Mouse (Mus musculus) kidney, postnatal 36 days (tissue): ENCODE data around the gene Camk1d.
"Not testable (repeated sequence)": the region's sequence is repeated elsewhere in the genome, so short reads cannot be mapped to it uniquely, and the experiment has no call there.

Source experiments
- DNase-seq, 2 experiments: peaks; one replicate each; pipeline ENCODE4 v3.0.0; 2021 to 2022; ENCODE audit warnings: mixed read lengths in 2 of 2

Camk1d gene

GRCm38 (mm10) chr2:5392921-5393320 lies 321.4 kb downstream of the Camk1d start:
- DNase-seq = no peak

GRCm38 (mm10) chr2:5392470-5392869 lies 321.8 kb downstream of the Camk1d start:
- DNase-seq = no peak

GRCm38 (mm10) chr2:5388381-5388780 lies 325.9 kb downstream of the Camk1d start:
- no peak for DNase-seq

- peak; percentile 30 to 45 for DNase-seq
These were observed 332.3 kb downstream of the Camk1d start for GRCm38 (mm10) chr2:5381712-5382710.

GRCm38 (mm10) chr2:5380973-5381372 lies 333.3 kb downstream of the Camk1d start:
- no peak for DNase-seq

GRCm38 (mm10) chr2:5378922-5379321 lies 335.4 kb downstream of the Camk1d start:
- DNase-seq = not testable (repeated sequence)

GRCm38 (mm10) chr2:5378066-5378672 lies 336.1 kb downstream of the Camk1d start:
- DNase-seq = no peak

GRCm38 (mm10) chr2:5372886-5373429 lies 341.4 kb downstream of the Camk1d start:
- peak in 1 of 2 experiments; percentile 2 for DNase-seq

GRCm38 (mm10) chr2:5371316-5371715 lies 343.0 kb downstream of the Camk1d start:
- no peak for DNase-seq

- DNase-seq = no peak
These were observed 343.7 kb downstream of the Camk1d start for GRCm38 (mm10) chr2:5370591-5370990.

- DNase-seq = no peak
These were observed 350.5 kb downstream of the Camk1d start for GRCm38 (mm10) chr2:5363836-5364235.

GRCm38 (mm10) chr2:5358049-5358448 lies 356.3 kb downstream of the Camk1d start:
- no peak for DNase-seq

GRCm38 (mm10) chr2:5357056-5357455 lies 357.3 kb downstream of the Camk1d start:
- DNase-seq = no peak

GRCm38 (mm10) chr2:5352821-5353522 lies 361.3 kb downstream of the Camk1d start:
- DNase-seq = no peak

- no peak for DNase-seq
These were observed 369.0 kb downstream of the Camk1d start for GRCm38 (mm10) chr2:5345344-5345743.

- no peak for DNase-seq
These were observed 386.6 kb downstream of the Camk1d start for GRCm38 (mm10) chr2:5327533-5328250.

GRCm38 (mm10) chr2:5324806-5325205 lies 389.5 kb downstream of the Camk1d start:
- DNase-seq = no peak

- peak; percentile 18 to 49 for DNase-seq
These were observed 392.5 kb downstream of the Camk1d start for GRCm38 (mm10) chr2:5321660-5322295.

- DNase-seq = no peak
These were observed 395.2 kb downstream of the Camk1d start for GRCm38 (mm10) chr2:5319138-5319537.

GRCm38 (mm10) chr2:5316763-5317162 lies 397.6 kb downstream of the Camk1d start:
- no peak for DNase-seq

GRCm38 (mm10) chr2:5316217-5316616 lies 398.1 kb downstream of the Camk1d start:
- DNase-seq = no peak
